Mouse (Mus musculus): ENCODE measurements at regions not wholly inside any gene's neighbourhood (a gene's known extent, or its start where the extent isn't known, plus 50 kb on each side); places are given as distances from the start of the nearest gene placed in this dataset.
"Not testable (repeated sequence)": the region's sequence is repeated elsewhere in the genome, so short reads cannot be mapped to it uniquely, and the experiment has no call there.

- H3K27ac ChIP-seq: no peak overlapping the region
- no peaks in the 10 kb centered on the region for H3K9me3 ChIP-seq
- WGBS: 19% methylated on average over 4 of the region's 4 CpGs
Observed at GRCm38 (mm10) chr17:58820588-58821195, 170.5 kb downstream of the Pdzph1 start.

GRCm38 (mm10) chr17:58819339-58819738, 171.8 kb downstream of the Pdzph1 start:
- Histone ChIP-seq H3K4me3 (replicated peaks) (no peak overlapping the region), H3K4me1 (replicated peaks) (peaks cover 14% of the 10 kb centered on the region), H3K9me3 (no peaks in the 10 kb centered on the region), H3K9ac (replicated peaks) (no peak overlapping the region), H3K27ac (no peak overlapping the region), H3K27me3 (no peaks in the 10 kb centered on the region), H3K36me3 (no peaks in the 10 kb centered on the region), H3K4me2 (replicated peaks) (no peak overlapping the region)
- ATAC-seq: no peak
- 40% methylated on average over 2 of the region's 2 CpGs for WGBS

More at GRCm38 (mm10) chr17:58820588-58821195, 170.5 kb downstream of the Pdzph1 start:
- Histone ChIP-seq H3K4me1 (replicated peaks) (peaks cover 14% of the 10 kb centered on the region), H3K4me3 (replicated peaks) (no peak overlapping the region), H3K4me2 (replicated peaks) (no peak overlapping the region), H3K9ac (replicated peaks) (no peak overlapping the region), H3K36me3 (no peaks in the 10 kb centered on the region), H3K27me3 (no peaks in the 10 kb centered on the region)
- peak; percentile 74 for ATAC-seq

- not testable (repeated sequence) for H3K36me3 ChIP-seq; H3K9ac ChIP-seq (replicated peaks); ATAC-seq; H3K27me3 ChIP-seq; H3K4me1 ChIP-seq (replicated peaks); H3K27ac ChIP-seq; H3K4me3 ChIP-seq (replicated peaks); H3K4me2 ChIP-seq (replicated peaks); H3K9me3 ChIP-seq
- WGBS: 58% methylated on average over 3 of the region's 3 CpGs
Observed at GRCm38 (mm10) chr17:58775451-58775850, 215.7 kb downstream of the Pdzph1 start.

DNA sequence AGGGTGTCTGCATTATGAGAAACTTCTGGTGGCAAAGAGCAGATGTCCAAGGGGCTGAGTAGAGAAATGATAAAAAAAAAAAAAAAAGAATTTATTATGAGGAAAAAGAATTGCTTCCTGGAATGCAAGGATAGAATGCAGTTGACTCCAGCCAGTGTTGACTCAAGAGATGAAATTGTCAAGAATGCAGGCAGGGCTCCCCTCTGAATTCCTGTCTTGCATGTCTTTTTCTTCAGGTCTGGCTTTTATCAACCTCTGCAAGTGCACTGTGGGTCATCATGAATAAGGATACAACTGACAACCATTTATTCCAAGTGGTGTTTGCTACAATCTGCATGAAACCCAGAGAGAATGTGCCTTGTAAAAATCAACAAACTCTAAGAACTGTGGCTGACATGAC, 217.6 kb downstream of the Pdzph1 start:
- no peak for ATAC-seq
- no peaks in the 10 kb centered on the region for H3K4me1 ChIP-seq (replicated peaks)
- H3K27me3 ChIP-seq: no peaks in the 10 kb centered on the region
- H3K27ac ChIP-seq: no peak overlapping the region
- H3K4me2 ChIP-seq (replicated peaks): no peak overlapping the region
- H3K9ac ChIP-seq (replicated peaks): no peak overlapping the region
- no peaks in the 10 kb centered on the region for H3K9me3 ChIP-seq
- no peak overlapping the region for H3K4me3 ChIP-seq (replicated peaks)
- H3K36me3 ChIP-seq: no peaks in the 10 kb centered on the region

DNA sequence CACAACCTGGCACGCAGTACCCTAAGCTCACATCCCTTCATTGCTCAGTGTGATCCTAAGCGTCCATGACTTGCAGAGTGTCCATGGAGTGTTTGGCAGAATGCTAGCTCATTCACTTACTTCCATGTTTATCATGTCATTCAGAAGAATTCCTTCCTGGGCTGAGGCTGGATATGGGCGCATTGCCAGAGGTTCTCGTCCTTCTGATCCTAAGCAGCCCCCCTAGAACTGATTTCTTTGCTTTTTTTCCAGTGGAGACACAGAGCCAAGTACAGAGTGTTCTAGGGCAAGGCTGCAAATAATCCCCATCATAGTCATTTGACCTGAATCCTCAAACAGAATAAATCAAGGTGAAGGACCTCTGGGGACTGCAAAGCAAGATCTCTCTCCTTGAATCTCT, 226.0 kb downstream of the Pdzph1 start:
- no peaks in the 10 kb centered on the region for H3K36me3 ChIP-seq
- H3K9ac ChIP-seq (replicated peaks): no peak overlapping the region
- no peaks in the 10 kb centered on the region for H3K9me3 ChIP-seq
- H3K4me2 ChIP-seq (replicated peaks): no peak overlapping the region
- WGBS: 87% methylated on average over 4 of the region's 4 CpGs
- no peak overlapping the region for H3K4me3 ChIP-seq (replicated peaks)
- H3K4me1 ChIP-seq (replicated peaks): no peaks in the 10 kb centered on the region
- ATAC-seq: no peak
- no peaks in the 10 kb centered on the region for H3K27me3 ChIP-seq
- H3K27ac ChIP-seq: no peak overlapping the region

- no peak overlapping the region for H3K4me2 ChIP-seq (replicated peaks)
- H3K9ac ChIP-seq (replicated peaks): no peak overlapping the region
- H3K4me3 ChIP-seq (replicated peaks): no peak overlapping the region
- no peaks in the 10 kb centered on the region for H3K27me3 ChIP-seq
- H3K36me3 ChIP-seq: no peaks in the 10 kb centered on the region
- no peak overlapping the region for H3K27ac ChIP-seq
- H3K9me3 ChIP-seq: no peaks in the 10 kb centered on the region
- ATAC-seq: no peak
- no peaks in the 10 kb centered on the region for H3K4me1 ChIP-seq (replicated peaks)
Observed at GRCm38 (mm10) chr17:58749000-58749399, 242.2 kb downstream of the Pdzph1 start.

DNA sequence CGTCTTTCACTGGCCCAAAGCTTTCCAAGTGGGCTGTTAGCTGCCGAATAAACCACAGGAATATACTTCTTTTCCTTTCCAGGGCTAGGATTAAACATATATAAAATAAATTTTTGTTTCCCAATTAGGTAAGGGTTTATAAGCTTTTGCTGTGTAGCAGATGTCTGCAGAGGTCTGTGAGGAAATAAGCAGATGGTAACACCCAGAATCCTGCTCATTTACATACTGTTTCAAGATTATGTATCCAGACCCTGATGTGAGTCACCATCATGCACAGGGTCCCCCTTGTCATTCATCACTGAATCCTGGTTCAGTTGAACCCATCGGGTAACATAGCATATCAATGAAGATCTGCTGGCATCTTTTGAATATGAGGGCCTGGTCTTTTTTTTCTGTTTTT, 242.9 kb downstream of the Pdzph1 start:
- 79% methylated on average over 3 of the region's 3 CpGs for WGBS
- H3K27me3 ChIP-seq: no peaks in the 10 kb centered on the region
- no peak overlapping the region for H3K4me3 ChIP-seq (replicated peaks)
- no peaks in the 10 kb centered on the region for H3K9me3 ChIP-seq
- no peak overlapping the region for H3K27ac ChIP-seq
- H3K9ac ChIP-seq (replicated peaks): no peak overlapping the region
- no peak for ATAC-seq
- H3K4me2 ChIP-seq (replicated peaks): no peak overlapping the region
- no peaks in the 10 kb centered on the region for H3K36me3 ChIP-seq
- no peaks in the 10 kb centered on the region for H3K4me1 ChIP-seq (replicated peaks)

DNA sequence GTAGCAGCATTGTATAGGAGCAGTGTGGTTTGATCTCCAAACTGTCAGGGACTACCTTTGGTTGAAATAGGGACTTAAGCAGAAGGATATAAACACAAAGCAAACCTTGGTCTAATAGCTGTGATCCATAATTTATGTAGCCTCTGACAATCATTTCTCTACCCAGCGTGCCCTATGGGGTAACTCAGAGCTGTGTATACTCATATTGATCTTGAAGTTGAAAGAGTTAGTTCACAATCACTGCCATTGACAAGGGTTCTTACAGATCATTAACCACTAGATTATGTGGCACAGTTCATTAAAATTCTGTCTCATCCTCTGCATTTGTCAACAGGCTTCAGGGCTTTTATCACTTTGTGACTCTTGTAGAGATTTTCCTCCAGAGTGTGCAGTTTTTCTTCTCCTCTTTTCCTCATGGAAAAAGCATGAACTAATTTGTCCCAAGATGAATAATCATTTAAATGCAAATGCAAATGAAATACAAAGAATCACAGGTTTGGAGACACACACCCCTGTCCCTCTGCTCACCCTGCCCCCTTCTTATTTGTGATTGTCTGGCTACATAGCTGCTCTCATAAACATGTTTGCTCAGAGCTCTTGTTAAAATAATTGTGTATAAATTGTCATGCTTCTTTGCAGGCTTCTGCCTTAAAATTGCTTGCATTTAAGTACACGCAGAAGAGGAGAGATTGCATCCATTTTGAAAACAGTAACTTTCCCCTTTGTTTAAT, 280.3 kb downstream of the Pdzph1 start:
- Histone ChIP-seq H3K9ac (replicated peaks) (no peak overlapping the region), H3K36me3 (no peaks in the 10 kb centered on the region), H3K4me3 (replicated peaks) (no peak overlapping the region), H3K9me3 (no peaks in the 10 kb centered on the region), H3K4me2 (replicated peaks) (no peak overlapping the region), H3K4me1 (replicated peaks) (no peaks in the 10 kb centered on the region; the same call in 1 of the 2 replicates), H3K27ac (0 out of 2 replicates have a peak overlapping the region, but pooled peaks have one; percentile 2), H3K27me3 (no peaks in the 10 kb centered on the region)
- ATAC-seq: peak; percentile 87
- 64% methylated on average over 2 of the region's 2 CpGs for WGBS

DNA sequence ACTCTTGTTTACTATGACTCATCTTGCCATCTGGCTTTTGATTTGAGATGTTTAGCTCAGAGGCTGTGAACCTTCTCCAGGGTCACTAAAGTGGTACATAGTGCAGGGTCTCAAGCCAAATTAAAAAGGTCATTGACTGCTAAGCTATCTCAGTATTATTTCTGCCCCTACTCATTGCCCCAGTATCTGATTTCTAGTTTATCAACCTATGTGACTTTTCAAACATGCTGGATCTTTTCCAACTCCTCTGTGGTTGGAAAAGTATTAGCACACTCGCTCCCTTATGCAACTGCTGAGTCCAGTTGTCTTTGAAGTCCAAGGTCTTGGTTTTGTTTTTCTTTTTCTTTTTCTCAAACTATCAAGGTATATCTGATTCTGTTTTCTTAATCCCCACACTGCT, 301.0 kb downstream of the Pdzph1 start:
- no peak overlapping the region for H3K9ac ChIP-seq (replicated peaks)
- no peaks in the 10 kb centered on the region for H3K4me1 ChIP-seq (replicated peaks)
- ATAC-seq: no peak
- no peaks in the 10 kb centered on the region for H3K9me3 ChIP-seq
- H3K27me3 ChIP-seq: no peaks in the 10 kb centered on the region
- WGBS: 74% methylated on average over 1 of the region's 1 CpGs
- no peak overlapping the region for H3K4me2 ChIP-seq (replicated peaks)
- no peak overlapping the region for H3K4me3 ChIP-seq (replicated peaks)
- H3K27ac ChIP-seq: no peak overlapping the region
- H3K36me3 ChIP-seq: no peaks in the 10 kb centered on the region

DNA sequence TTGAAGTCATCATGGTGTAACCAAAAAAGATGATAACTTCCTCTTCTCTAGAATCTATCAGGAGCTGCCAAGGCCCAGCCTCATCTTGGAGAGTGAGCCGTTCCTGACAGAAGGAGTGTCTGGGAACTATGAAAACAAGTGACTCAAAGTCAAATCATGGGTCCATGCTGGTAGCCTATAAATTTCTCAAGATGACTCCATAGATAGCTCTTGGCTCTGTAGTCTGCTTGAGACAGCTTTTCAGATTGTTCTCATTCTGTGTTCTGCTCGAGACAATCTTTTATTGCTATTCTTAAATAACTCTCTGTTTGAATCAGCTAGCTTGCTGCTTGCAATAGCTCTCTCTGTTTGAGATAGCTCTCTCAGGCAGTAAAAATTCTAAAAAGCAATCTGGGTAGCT, 318.9 kb downstream of the Pdzph1 start:
- Histone ChIP-seq H3K9me3 (no peaks in the 10 kb centered on the region), H3K9ac (replicated peaks) (no peak overlapping the region), H3K27me3 (no peaks in the 10 kb centered on the region), H3K4me3 (replicated peaks) (no peak overlapping the region), H3K4me1 (replicated peaks) (no peaks in the 10 kb centered on the region), H3K36me3 (no peaks in the 10 kb centered on the region), H3K27ac (no peak overlapping the region), H3K4me2 (replicated peaks) (no peak overlapping the region)
- ATAC-seq: no peak
- WGBS: 76% methylated on average over 2 of the region's 2 CpGs

- Histone ChIP-seq H3K4me2 (replicated peaks) (no peak overlapping the region), H3K4me1 (replicated peaks) (no peaks in the 10 kb centered on the region), H3K27ac (no peak overlapping the region), H3K4me3 (replicated peaks) (no peak overlapping the region), H3K9ac (replicated peaks) (no peak overlapping the region), H3K36me3 (no peaks in the 10 kb centered on the region), H3K9me3 (no peaks in the 10 kb centered on the region), H3K27me3 (no peaks in the 10 kb centered on the region)
- ATAC-seq: no peak
- WGBS: 97% methylated on average over 3 of the region's 3 CpGs
Observed at GRCm38 (mm10) chr17:58668036-58668435, 323.1 kb downstream of the Pdzph1 start.

DNA sequence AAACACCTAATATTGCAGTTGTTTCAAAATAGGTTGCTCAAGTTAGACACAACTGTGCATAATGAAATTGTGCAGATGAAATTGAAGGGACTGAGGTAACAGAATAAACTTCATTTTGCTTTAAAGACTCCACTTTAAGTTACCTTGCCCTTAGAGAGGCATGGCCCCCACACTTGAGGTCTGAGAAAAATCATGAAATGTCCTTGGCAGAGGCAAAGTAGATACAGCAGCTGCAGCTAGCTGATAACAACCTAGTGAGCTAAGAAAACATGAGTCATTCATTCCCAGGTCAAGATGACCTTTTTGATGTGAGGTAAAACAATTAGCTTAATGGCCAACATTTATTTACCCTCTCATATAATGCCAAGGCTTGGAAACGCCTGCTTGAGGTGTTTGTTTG, 347.4 kb downstream of the Pdzph1 start:
- WGBS: 76% methylated on average over 1 of the region's 1 CpGs
- no peaks in the 10 kb centered on the region for H3K4me1 ChIP-seq (replicated peaks)
- no peaks in the 10 kb centered on the region for H3K9me3 ChIP-seq
- no peak overlapping the region for H3K4me2 ChIP-seq (replicated peaks)
- H3K36me3 ChIP-seq: no peaks in the 10 kb centered on the region
- no peak overlapping the region for H3K27ac ChIP-seq
- H3K27me3 ChIP-seq: no peaks in the 10 kb centered on the region
- H3K4me3 ChIP-seq (replicated peaks): no peak overlapping the region
- no peak overlapping the region for H3K9ac ChIP-seq (replicated peaks)
- ATAC-seq: no peak

DNA sequence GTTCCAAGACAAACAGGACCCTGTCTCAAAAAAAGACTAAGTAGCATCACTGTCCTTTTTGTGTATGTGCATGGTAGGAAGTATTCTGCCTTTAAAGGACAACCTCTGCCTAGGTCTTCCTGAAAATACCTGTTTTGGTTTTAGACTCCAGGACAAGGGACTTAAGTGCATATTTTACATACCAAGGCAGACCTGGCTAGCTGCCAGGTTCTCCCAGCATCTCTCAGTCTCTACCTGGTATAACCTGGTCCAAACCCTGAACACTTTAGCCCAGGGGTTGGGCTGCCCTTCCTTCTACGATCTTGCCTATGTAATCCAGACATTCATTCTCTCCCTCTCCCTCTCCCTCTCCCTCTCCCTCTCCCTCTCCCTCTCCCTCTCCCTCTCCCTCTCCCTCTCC, 348.9 kb downstream of the Pdzph1 start:
- Histone ChIP-seq H3K9me3 (no peaks in the 10 kb centered on the region), H3K4me3 (replicated peaks) (no peak overlapping the region), H3K4me2 (replicated peaks) (no peak overlapping the region), H3K9ac (replicated peaks) (no peak overlapping the region), H3K27me3 (no peaks in the 10 kb centered on the region), H3K36me3 (no peaks in the 10 kb centered on the region), H3K27ac (no peak overlapping the region), H3K4me1 (replicated peaks) (no peaks in the 10 kb centered on the region)
- ATAC-seq: no peak
- WGBS: 84% methylated on average over 1 of the region's 1 CpGs
